Mouse (Mus musculus): ENCODE results near the gene Tmem63a.
"Not testable (repeated sequence)": the region's sequence is repeated elsewhere in the genome, so short reads cannot be mapped to it uniquely, and the experiment has no call there.

The Tmem63a gene

GRCm38 (mm10) chr1:180926286-180926685, 15.9 kb upstream of the Tmem63a start:
- DNase-seq (ENCODE audit: low spot score) = no peak

GRCm38 (mm10) chr1:180929599-180929998, 12.5 kb upstream of the Tmem63a start:
- no peak for DNase-seq (ENCODE audit: low spot score)

- no peak for DNase-seq (ENCODE audit: low spot score)
Observed at GRCm38 (mm10) chr1:180931106-180931505, 11.0 kb upstream of the Tmem63a start.

GRCm38 (mm10) chr1:180933659-180934058, 8.5 kb upstream of the Tmem63a start:
- DNase-seq (ENCODE audit: low spot score) = no peak

- DNase-seq (ENCODE audit: low spot score) = no peak
Observed at GRCm38 (mm10) chr1:180934467-180935419, 7.4 kb upstream of the Tmem63a start, which contains the start of gene Lefty1. Gene Lefty1 (plus strand): TSS chr1:180935022.

- DNase-seq (ENCODE audit: low spot score) = not testable (repeated sequence)
Observed at GRCm38 (mm10) chr1:180936610-180937398, 5.3 kb upstream of the Tmem63a start.

GRCm38 (mm10) chr1:180937631-180938030, 4.5 kb upstream of the Tmem63a start:
- not testable (repeated sequence) for DNase-seq (ENCODE audit: low spot score)

GRCm38 (mm10) chr1:180938781-180939180, 3.4 kb upstream of the Tmem63a start:
- DNase-seq (ENCODE audit: low spot score) = not testable (repeated sequence)

GRCm38 (mm10) chr1:180940776-180941460, 1.2 kb upstream of the Tmem63a start:
- no peak for DNase-seq (ENCODE audit: low spot score)

- no peak for DNase-seq (ENCODE audit: low spot score)
Observed at GRCm38 (mm10) chr1:180941726-180942125, 418 bp upstream of the Tmem63a start.

- DNase-seq (ENCODE audit: low spot score) = no peak
Observed at GRCm38 (mm10) chr1:180943032-180943644, 994 bp downstream of the Tmem63a start.

- DNase-seq (ENCODE audit: low spot score) = no peak
Observed at GRCm38 (mm10) chr1:180943896-180944295, 1.8 kb downstream of the Tmem63a start.

- no peak for DNase-seq (ENCODE audit: low spot score)
Observed at GRCm38 (mm10) chr1:180944553-180944952, 2.4 kb downstream of the Tmem63a start.

GRCm38 (mm10) chr1:180945001-180945980, 3.1 kb downstream of the Tmem63a start:
- peak; percentile 54 for DNase-seq (ENCODE audit: low spot score)

- DNase-seq (ENCODE audit: low spot score) = no peak
Observed at GRCm38 (mm10) chr1:180946448-180946847, 4.3 kb downstream of the Tmem63a start.

- DNase-seq (ENCODE audit: low spot score) = no peak
Observed at GRCm38 (mm10) chr1:180952085-180952746, 10.1 kb downstream of the Tmem63a start.

GRCm38 (mm10) chr1:180952808-180953207, 10.7 kb downstream of the Tmem63a start:
- no peak for DNase-seq (ENCODE audit: low spot score)

- DNase-seq (ENCODE audit: low spot score) = no peak
Observed at GRCm38 (mm10) chr1:180956401-180956800, 14.3 kb downstream of the Tmem63a start.

GRCm38 (mm10) chr1:180956973-180957381, 14.8 kb downstream of the Tmem63a start:
- DNase-seq (ENCODE audit: low spot score) = no peak

- no peak for DNase-seq (ENCODE audit: low spot score)
Observed at GRCm38 (mm10) chr1:180957989-180958388, 15.8 kb downstream of the Tmem63a start.
